Mouse (Mus musculus) stomach, postnatal 0 days (tissue): Measurements from ENCODE around the gene Amn1.
"Not testable (repeated sequence)": the region's sequence is repeated elsewhere in the genome, so short reads cannot be mapped to it uniquely, and the experiment has no call there.

Source experiments
- CTCF ChIP-seq: IDR thresholded peaks from 2 replicates; pipeline ENCODE4 v1.5.1; 2016; ENCODE audit warnings: antibody characterized with exemption, low read depth, mild to moderate bottlenecking, moderate library complexity
- EP300 ChIP-seq: optimal IDR thresholded peaks from 2 replicates; pipeline ENCODE3; 2016; ENCODE audit warnings: antibody characterized with exemption

DNA sequence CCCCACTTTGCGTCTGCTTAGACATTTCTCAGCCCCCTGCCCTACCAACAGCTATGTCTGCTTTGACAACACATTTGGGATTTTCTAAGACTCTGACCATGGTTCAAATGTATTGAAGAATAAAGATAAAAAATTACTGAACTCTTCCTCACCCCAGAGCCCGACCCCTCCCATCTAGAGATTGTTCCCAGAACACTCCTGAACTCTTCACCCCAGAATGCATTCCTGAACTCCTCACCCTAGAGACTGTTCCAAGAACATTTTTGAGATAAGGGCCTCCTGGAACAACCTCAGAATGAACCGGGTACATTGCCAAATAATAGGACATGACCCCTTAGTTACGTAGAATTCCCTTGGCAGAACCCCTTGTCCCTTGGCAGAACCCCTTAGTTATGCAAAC lies 21.5 kb downstream of the Amn1 start:
- not testable (repeated sequence) for TF ChIP-seq CTCF, EP300
